Mouse (Mus musculus) adrenal gland, adult 2 months (tissue): ENCODE results near the gene Erbb4. TPM values are rescaled to one million over a fixed set of nuclear protein-coding genes. Genes with fewer than 3 reads are reported as not detected.

Source experiments
- DNase-seq: peaks from one replicate; pipeline ENCODE4 v3.0.0; 2021
- polyA plus RNA-seq: library from polyadenylated mRNA; depleted of rRNA; stranded (reverse); fragments of >200 nt; gene quantifications from 2 replicates; pipeline ENCODE4 v1.2.3, GENCODE M21; 2012
- total RNA-seq, 2 experiments: library from RNA; stranded (reverse); gene quantifications; 2 replicates each; pipeline ENCODE4 v1.2.3; 2021

Erbb4 gene
- total and polyA plus RNA-seq, 3 experiments: 0.19 to 1.8 (median 0.38) TPM

- no peak for DNase-seq
Observed at GRCm38 (mm10) chr1:68517820-68518219, 590.0 kb downstream of the Erbb4 start.

- DNase-seq: no peak
Observed at GRCm38 (mm10) chr1:68503873-68504272, 604.0 kb downstream of the Erbb4 start.

- no peak for DNase-seq
Observed at GRCm38 (mm10) chr1:68501561-68501960, 606.3 kb downstream of the Erbb4 start.

GRCm38 (mm10) chr1:68466390-68466960 is 641.4 kb downstream of the Erbb4 start:
- no peak for DNase-seq

GRCm38 (mm10) chr1:68451274-68451673 is 656.6 kb downstream of the Erbb4 start:
- no peak for DNase-seq

- no peak for DNase-seq
Observed at GRCm38 (mm10) chr1:68424336-68424983, 683.4 kb downstream of the Erbb4 start.

- no peak for DNase-seq
Observed at GRCm38 (mm10) chr1:68401204-68401603, 706.7 kb downstream of the Erbb4 start.

- DNase-seq: no peak
Observed at GRCm38 (mm10) chr1:68371531-68371930, 736.3 kb downstream of the Erbb4 start.

GRCm38 (mm10) chr1:68333714-68334113 is 774.1 kb downstream of the Erbb4 start:
- DNase-seq: no peak

GRCm38 (mm10) chr1:68305813-68306212 is 802.0 kb downstream of the Erbb4 start:
- DNase-seq: no peak

- no peak for DNase-seq
Observed at GRCm38 (mm10) chr1:68284443-68284842, 823.4 kb downstream of the Erbb4 start.

- no peak for DNase-seq
Observed at GRCm38 (mm10) chr1:68275819-68276218, 832.0 kb downstream of the Erbb4 start.

GRCm38 (mm10) chr1:68178580-68178979 is 929.3 kb downstream of the Erbb4 start:
- DNase-seq: no peak

- DNase-seq: no peak
Observed at GRCm38 (mm10) chr1:68155253-68155652, 952.6 kb downstream of the Erbb4 start.

GRCm38 (mm10) chr1:68150572-68150971 is 957.3 kb downstream of the Erbb4 start:
- DNase-seq: no peak

- DNase-seq: no peak
Observed at GRCm38 (mm10) chr1:68142562-68143350, 965.1 kb downstream of the Erbb4 start.

GRCm38 (mm10) chr1:68134943-68135342 is 972.9 kb downstream of the Erbb4 start:
- no peak for DNase-seq

GRCm38 (mm10) chr1:68134450-68134849 is 973.4 kb downstream of the Erbb4 start:
- no peak for DNase-seq

- no peak for DNase-seq
Observed at GRCm38 (mm10) chr1:68123541-68123940, 984.3 kb downstream of the Erbb4 start.

GRCm38 (mm10) chr1:68120364-68120763 is 987.5 kb downstream of the Erbb4 start:
- no peak for DNase-seq

- no peak for DNase-seq
Observed at GRCm38 (mm10) chr1:68115721-68116120, 992.1 kb downstream of the Erbb4 start.

- DNase-seq: no peak
Observed at GRCm38 (mm10) chr1:68106543-68106860, 1001.4 kb downstream of the Erbb4 start.

- DNase-seq: no peak
Observed at GRCm38 (mm10) chr1:68105834-68106542, 1001.9 kb downstream of the Erbb4 start.
